Mouse (Mus musculus): ENCODE measurements around the gene Enoph1.

The Enoph1 gene

GRCm38 (mm10) chr5:100040281-100040784, 548 bp downstream of the Enoph1 start:
- in situ Hi-C loops (cut with MboI, MseI), result no loop called here

- in situ Hi-C loops (cut with MboI, MseI), result no loop called here
These were observed 1.5 kb downstream of the Enoph1 start for GRCm38 (mm10) chr5:100041272-100041671.

- in situ Hi-C loops (cut with MboI, MseI), result no loop called here
These were observed 2.7 kb downstream of the Enoph1 start for GRCm38 (mm10) chr5:100042467-100042866.

- in situ Hi-C loops (cut with MboI, MseI), result no loop called here
These were observed 3.6 kb downstream of the Enoph1 start for GRCm38 (mm10) chr5:100043361-100043760.

GRCm38 (mm10) chr5:100044030-100044429, 4.2 kb downstream of the Enoph1 start:
- in situ Hi-C loops (cut with MboI, MseI), result no loop called here

GRCm38 (mm10) chr5:100044621-100045020, 4.8 kb downstream of the Enoph1 start:
- in situ Hi-C loops (cut with MboI, MseI), result no loop called here

GRCm38 (mm10) chr5:100046096-100046495, 6.3 kb downstream of the Enoph1 start:
- in situ Hi-C loops (cut with MboI, MseI), result no loop called here

GRCm38 (mm10) chr5:100047143-100047640, 7.4 kb downstream of the Enoph1 start:
- in situ Hi-C loops (cut with MboI, MseI), result no loop called here

- in situ Hi-C loops (cut with MboI, MseI), result no loop called here
These were observed 8.1 kb downstream of the Enoph1 start for GRCm38 (mm10) chr5:100047871-100048270.

- in situ Hi-C loops (cut with MboI, MseI), result no loop called here
These were observed 10.1 kb downstream of the Enoph1 start for GRCm38 (mm10) chr5:100049904-100050303.

- in situ Hi-C loops (cut with MboI, MseI), result no loop called here
These were observed 12.9 kb downstream of the Enoph1 start for GRCm38 (mm10) chr5:100052728-100053127.

- in situ Hi-C loops (cut with MboI, MseI), result no loop called here
These were observed 15.2 kb downstream of the Enoph1 start for GRCm38 (mm10) chr5:100054807-100055547.

- in situ Hi-C loops (cut with MboI, MseI), result no loop called here
These were observed 16.1 kb downstream of the Enoph1 start for GRCm38 (mm10) chr5:100055866-100056369.

GRCm38 (mm10) chr5:100057461-100058209, 17.9 kb downstream of the Enoph1 start:
- in situ Hi-C loops (cut with MboI, MseI), result no loop called here

- in situ Hi-C loops (cut with MboI, MseI), result no loop called here
These were observed 18.9 kb downstream of the Enoph1 start for GRCm38 (mm10) chr5:100058729-100059128.

- in situ Hi-C loops (cut with MboI, MseI), result no loop called here
These were observed 19.5 kb downstream of the Enoph1 start for GRCm38 (mm10) chr5:100059326-100059725.

GRCm38 (mm10) chr5:100060876-100061275, 21.1 kb downstream of the Enoph1 start:
- in situ Hi-C loops (cut with MboI, MseI), result no loop called here

GRCm38 (mm10) chr5:100067579-100067978, 27.8 kb downstream of the Enoph1 start:
- in situ Hi-C loops (cut with MboI, MseI), result no loop called here

- in situ Hi-C loops (cut with MboI, MseI), result no loop called here
These were observed 29.7 kb downstream of the Enoph1 start for GRCm38 (mm10) chr5:100069526-100069925.

- in situ Hi-C loops (cut with MboI, MseI), result loop anchor here (5.0 to 10.0 kb wide), 3 partner anchors 172 to 275 kb away; no protein-coding TSS in a partner anchor
These were observed 30.5 kb downstream of the Enoph1 start for GRCm38 (mm10) chr5:100070255-100070654.

- in situ Hi-C loops (cut with MboI, MseI), result loop anchor here (5.0 to 10.0 kb wide), 3 partner anchors 171 to 273 kb away; no protein-coding TSS in a partner anchor
These were observed 31.8 kb downstream of the Enoph1 start for GRCm38 (mm10) chr5:100071541-100071940.

- in situ Hi-C loops (cut with MboI, MseI), result loop anchor here (5.0 to 10.0 kb wide), 3 partner anchors 170 to 272 kb away; no protein-coding TSS in a partner anchor
These were observed 32.8 kb downstream of the Enoph1 start for GRCm38 (mm10) chr5:100072557-100072956.

Data from T-helper 1 cell (primary cell).